In the genomic region with DNA sequence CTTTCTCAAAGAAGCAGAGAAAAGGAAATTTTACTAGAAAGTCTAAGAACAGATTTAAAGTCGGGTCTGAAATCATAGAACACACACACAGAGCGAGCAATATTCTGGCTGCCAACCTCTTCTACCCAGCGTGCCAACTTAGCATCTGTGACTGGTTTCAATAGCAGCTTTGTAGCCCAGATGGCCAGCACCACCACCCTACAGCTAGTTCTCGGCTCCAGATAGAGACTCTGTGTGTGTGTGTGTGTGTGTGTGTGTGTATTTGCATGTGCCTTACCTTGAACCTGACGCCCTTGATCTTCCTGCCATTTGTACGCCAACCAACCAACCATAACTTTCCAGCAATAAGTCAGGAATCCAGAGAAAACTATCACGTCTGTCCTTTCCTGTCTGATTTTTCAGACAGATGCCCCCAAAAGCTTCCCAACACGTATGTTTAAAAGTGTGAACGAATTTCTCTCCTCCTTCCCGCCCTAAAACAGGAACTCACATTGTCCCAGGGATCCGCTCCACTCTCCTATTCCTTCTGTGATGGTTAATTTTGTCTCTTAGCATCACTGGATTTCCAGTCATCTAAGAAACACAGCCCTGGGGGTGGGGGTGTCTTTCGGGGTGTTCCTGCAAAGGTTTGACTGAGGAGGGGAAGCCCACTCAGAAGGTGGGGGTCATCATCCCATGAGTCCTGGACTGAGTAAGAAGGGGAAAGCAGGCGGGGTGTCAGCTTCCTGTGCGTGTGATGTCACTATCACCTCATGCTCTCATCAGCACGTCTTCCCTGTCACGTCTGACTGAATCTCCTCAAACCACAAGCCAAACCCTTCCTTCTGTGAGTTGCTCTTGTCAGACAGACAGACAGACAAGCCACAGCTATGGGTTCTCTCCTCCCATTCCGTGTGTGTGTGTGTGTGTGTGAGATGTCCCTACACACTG, we compare ENCODE assay signal across 12 mouse cellular contexts. TPM values are rescaled to one million over a fixed set of nuclear protein-coding genes. Genes with fewer than 3 reads are reported as not detected.
DNase-seq lines count a peak whose midpoint lies in the region; ATAC-seq and TF ChIP-seq lines count a peak whose summit lies in the region.
"Had no signal": no experiment of that assay in that cellular context is flagged by ENCODE, and none has a peak within 500 bp of the region (broad histone marks: within the 10 kb centered on the region; RNA-seq: fewer than 3 reads in every experiment).

No protein-coding gene starts in this region.

- no peak overlapping the region for H3K27ac ChIP-seq in midbrain, postnatal 0 days (ENCODE audit: low read depth, low read length)
- H3K27ac ChIP-seq in midbrain, embryonic 14.5 days (replicated peaks; ENCODE audit: low read depth, low read length): no peak overlapping the region
- peak overlapping the region; percentile 85 for H3K27ac ChIP-seq in forebrain, embryonic 14.5 days (ENCODE audit: low read depth, low read length)
- no peak overlapping the region for H3K27ac ChIP-seq in intestine, postnatal 0 days (ENCODE audit: low read depth, low read length)
- H3K27ac ChIP-seq: liver, embryonic 13.5 days had no signal

- no peak for TF ChIP-seq CTCF in midbrain, postnatal 0 days (IDR thresholded peaks at IDR 0.05)
- no peak for TF ChIP-seq CTCF in intestine, postnatal 0 days (IDR thresholded peaks at IDR 0.05; ENCODE audit: low read depth)

- WGBS in midbrain, postnatal 0 days: 86% methylated on average over 17 of the region's 17 CpGs
- 91% methylated on average over 17 of the region's 17 CpGs for WGBS in midbrain, embryonic 14.5 days
- WGBS in forebrain, embryonic 14.5 days: 62% methylated on average over 17 of the region's 17 CpGs
- WGBS in intestine, postnatal 0 days: 92% methylated on average over 17 of the region's 17 CpGs

- DNase-seq in midbrain, postnatal 0 days (ENCODE audit: low spot score): peak; percentile 88
- DNase-seq in midbrain, embryonic 14.5 days: no peak
- DNase-seq in forebrain, embryonic 14.5 days (ENCODE audit: low spot score): peak; percentile 91
- DNase-seq in layer of hippocampus, postnatal 25 days (ENCODE audit: extremely low spot score in 1 of 2, low spot score in 1 of 2): peak; percentile 47 to 65
- DNase-seq in right cerebral cortex, postnatal 4 days: peak; percentile 56
- no peak for DNase-seq in gastrocnemius, adult 8-10 months (ENCODE audit: low spot score in 2 of 2)
- no peak for DNase-seq in urinary bladder, adult 18-20 months (ENCODE audit: low spot score in 2 of 2)
- DNase-seq: kidney, adult 18-20 months; liver, embryonic 13.5 days had no signal

- no peak overlapping the region for H3K9ac ChIP-seq in midbrain, postnatal 0 days (replicated peaks; ENCODE audit: low read length, poor library complexity, severe bottlenecking)
- H3K9ac ChIP-seq in midbrain, embryonic 14.5 days (replicated peaks; ENCODE audit: low read length): no peak overlapping the region
- no peak overlapping the region; the same call in 1 of the 2 replicates for H3K9ac ChIP-seq in forebrain, embryonic 14.5 days (ENCODE audit: low read length)
- no peak overlapping the region for H3K9ac ChIP-seq in intestine, postnatal 0 days (ENCODE audit: low read depth, low read length)
- H3K9ac ChIP-seq: liver, embryonic 13.5 days had no signal

- H3K4me2 ChIP-seq in midbrain, postnatal 0 days (ENCODE audit: low read depth, low read length, poor library complexity, severe bottlenecking): no peak overlapping the region
- no peak overlapping the region for H3K4me2 ChIP-seq in midbrain, embryonic 14.5 days (ENCODE audit: low read length)
- peak overlapping the region; percentile 79 for H3K4me2 ChIP-seq in forebrain, embryonic 14.5 days (ENCODE audit: low read length)
- H3K4me2 ChIP-seq in intestine, postnatal 0 days (replicated peaks; ENCODE audit: low read depth): no peak overlapping the region
- H3K4me2 ChIP-seq: liver, embryonic 13.5 days had no signal

- H3K4me3 ChIP-seq in midbrain, postnatal 0 days (ENCODE audit: low read depth, low read length): no peak overlapping the region
- no peak overlapping the region for H3K4me3 ChIP-seq in midbrain, embryonic 14.5 days (replicated peaks; ENCODE audit: low read depth, low read length)
- no peak overlapping the region for H3K4me3 ChIP-seq in forebrain, embryonic 14.5 days (ENCODE audit: low read depth, low read length)
- no peak overlapping the region for H3K4me3 ChIP-seq in intestine, postnatal 0 days (ENCODE audit: low read depth, low read length)
- H3K4me3 ChIP-seq: liver, embryonic 13.5 days had no signal

- H3K9me3 ChIP-seq in midbrain, postnatal 0 days (ENCODE audit: low read length): no peaks in the 10 kb centered on the region
- H3K9me3 ChIP-seq in midbrain, embryonic 14.5 days (ENCODE audit: control insufficient read depth, low read length): no peaks in the 10 kb centered on the region
- no peaks in the 10 kb centered on the region for H3K9me3 ChIP-seq in forebrain, embryonic 14.5 days (replicated peaks; ENCODE audit: control insufficient read depth, low read length)
- H3K9me3 ChIP-seq in intestine, postnatal 0 days (ENCODE audit: control insufficient read depth): no peaks in the 10 kb centered on the region
- H3K9me3 ChIP-seq: G1E; liver, embryonic 13.5 days had no signal

- no peaks in the 10 kb centered on the region for H3K27me3 ChIP-seq in midbrain, postnatal 0 days (ENCODE audit: insufficient read depth, low read length)
- H3K27me3 ChIP-seq in midbrain, embryonic 14.5 days (ENCODE audit: control insufficient read depth, insufficient read depth, low read length): no peaks in the 10 kb centered on the region; the same call in 1 of the 2 replicates
- no peaks in the 10 kb centered on the region for H3K27me3 ChIP-seq in forebrain, embryonic 14.5 days (replicated peaks; ENCODE audit: control insufficient read depth, insufficient read depth, low read length)
- H3K27me3 ChIP-seq in intestine, postnatal 0 days (replicated peaks; ENCODE audit: control insufficient read depth, insufficient read depth, low read length): no peaks in the 10 kb centered on the region

- 0 out of 2 replicates have a peak, but pooled peaks cover 2% of the 10 kb centered on the region for H3K4me1 ChIP-seq in midbrain, postnatal 0 days (ENCODE audit: insufficient read depth, low read length)
- H3K4me1 ChIP-seq in midbrain, embryonic 14.5 days (ENCODE audit: control insufficient read depth, insufficient read depth, low read length): peaks cover 11% of the 10 kb centered on the region
- H3K4me1 ChIP-seq in forebrain, embryonic 14.5 days (ENCODE audit: control insufficient read depth, insufficient read depth, low read length): peaks cover 44% of the 10 kb centered on the region
- H3K4me1 ChIP-seq in intestine, postnatal 0 days (replicated peaks; ENCODE audit: control insufficient read depth, insufficient read depth, low read length): 0 out of 2 replicates have a peak, but pooled peaks cover 2% of the 10 kb centered on the region

- no peaks in the 10 kb centered on the region for H3K36me3 ChIP-seq in midbrain, postnatal 0 days (ENCODE audit: insufficient read depth, low read length)
- no peaks in the 10 kb centered on the region for H3K36me3 ChIP-seq in midbrain, embryonic 14.5 days (ENCODE audit: control insufficient read depth, insufficient read depth, low read length)
- H3K36me3 ChIP-seq in forebrain, embryonic 14.5 days (ENCODE audit: control insufficient read depth, insufficient read depth, low read length): no peaks in the 10 kb centered on the region
- no peaks in the 10 kb centered on the region for H3K36me3 ChIP-seq in intestine, postnatal 0 days (ENCODE audit: control insufficient read depth, insufficient read depth)
- H3K36me3 ChIP-seq: G1E; liver, embryonic 13.5 days had no signal

- no peak for ATAC-seq in midbrain, postnatal 0 days (ENCODE audit: low FRiP score)
- ATAC-seq in midbrain, embryonic 14.5 days (ENCODE audit: low FRiP score, low TSS enrichment): no peak
- peak; percentile 38; the same call in 1 of the 2 replicates for ATAC-seq in forebrain, embryonic 14.5 days
- ATAC-seq in intestine, postnatal 0 days: no peak

RNA-seq across cellular contexts. Expression of a gene that starts 3.3 kb away (rescaled TPM):
- total RNA-seq in midbrain, postnatal 0 days (2014; rRNA removed): 20.0 and 23.6 TPM in 2 replicates
- 6.7 and 7.8 TPM in 2 replicates for polyA plus RNA-seq in midbrain, postnatal 0 days (2015; fragmentation: Nextera tagmentation; extraction: Ambion mirVana)
- polyA plus RNA-seq in midbrain, embryonic 14.5 days (2014; fragmentation: Nextera tagmentation; extraction: Ambion mirVana): 13.7 and 14.7 TPM in 2 replicates
- polyA plus RNA-seq in forebrain, embryonic 14.5 days (2014; fragmentation: Nextera tagmentation; extraction: Ambion mirVana): 35.8 and 38.7 TPM in 2 replicates
- total RNA-seq in layer of hippocampus, postnatal 25 days (2021): 10 to 100 TPM; 41.4 to 46.0 TPM
- 1 to 10 TPM in 1 of 4 experiments, under 1 TPM in 3; 0.60 to 1.1 (median 0.86) TPM for total RNA-seq in gastrocnemius, adult 8-10 months (2022)
- polyA plus RNA-seq in intestine, postnatal 0 days (2015; fragmentation: Nextera tagmentation; extraction: Ambion mirVana): 4.4 TPM in 2 replicates

RNA-seq across cellular contexts. Expression of a gene that starts 6.3 kb away (rescaled TPM):
- 0.16 and 0.38 TPM in 2 replicates for total RNA-seq in midbrain, postnatal 0 days (2014; rRNA removed)
- polyA plus RNA-seq in midbrain, postnatal 0 days (2015; fragmentation: Nextera tagmentation; extraction: Ambion mirVana): 0.14 TPM in 1 of 2 replicates, not detected in the other
- polyA plus RNA-seq in midbrain, embryonic 14.5 days (2014; fragmentation: Nextera tagmentation; extraction: Ambion mirVana): 0.09 and 0.14 TPM in 2 replicates
- polyA plus RNA-seq in forebrain, embryonic 14.5 days (2014; fragmentation: Nextera tagmentation; extraction: Ambion mirVana): 0.07 and 0.23 TPM in 2 replicates
- total RNA-seq in layer of hippocampus, postnatal 25 days (2021): not detected
- not detected for total RNA-seq in gastrocnemius, adult 8-10 months (2022)
- polyA plus RNA-seq in intestine, postnatal 0 days (2015; fragmentation: Nextera tagmentation; extraction: Ambion mirVana): not detected in 2 replicates
- polyA plus RNA-seq: G1E; liver, embryonic 13.5 days; stomach, embryonic 14.5 days had no signal

RNA-seq across cellular contexts. Expression of a gene that starts 38.5 kb away (rescaled TPM):
- total RNA-seq in midbrain, postnatal 0 days (2014; rRNA removed): 14.9 and 18.6 TPM in 2 replicates
- polyA plus RNA-seq in midbrain, postnatal 0 days (2015; fragmentation: Nextera tagmentation; extraction: Ambion mirVana): 71.7 and 73.7 TPM in 2 replicates
- 107 TPM in 2 replicates for polyA plus RNA-seq in midbrain, embryonic 14.5 days (2014; fragmentation: Nextera tagmentation; extraction: Ambion mirVana)
- 116 and 140 TPM in 2 replicates for polyA plus RNA-seq in forebrain, embryonic 14.5 days (2014; fragmentation: Nextera tagmentation; extraction: Ambion mirVana)
- total RNA-seq in layer of hippocampus, postnatal 25 days (2021): 10 to 100 TPM; 32.6 to 36.2 TPM
- total RNA-seq in gastrocnemius, adult 8-10 months (2022): 10 to 100 TPM; 19.7 to 23.9 (median 21.7) TPM
- polyA plus RNA-seq in intestine, postnatal 0 days (2015; fragmentation: Nextera tagmentation; extraction: Ambion mirVana): 82.8 and 89.1 TPM in 2 replicates

RNA-seq across cellular contexts. Expression of a gene that starts 58.4 kb away (rescaled TPM):
- 0.44 TPM in 1 of 2 replicates, not detected in the other for total RNA-seq in midbrain, postnatal 0 days (2014; rRNA removed)
- not detected in 2 replicates for polyA plus RNA-seq in midbrain, postnatal 0 days (2015; fragmentation: Nextera tagmentation; extraction: Ambion mirVana)
- not detected in 2 replicates for polyA plus RNA-seq in midbrain, embryonic 14.5 days (2014; fragmentation: Nextera tagmentation; extraction: Ambion mirVana)
- not detected in 2 replicates for polyA plus RNA-seq in forebrain, embryonic 14.5 days (2014; fragmentation: Nextera tagmentation; extraction: Ambion mirVana)
- total RNA-seq in layer of hippocampus, postnatal 25 days (2021): not detected
- not detected for total RNA-seq in gastrocnemius, adult 8-10 months (2022)
- not detected in 2 replicates for polyA plus RNA-seq in intestine, postnatal 0 days (2015; fragmentation: Nextera tagmentation; extraction: Ambion mirVana)
- total RNA-seq: G1E had no signal
- polyA plus RNA-seq: G1E; liver, embryonic 13.5 days; stomach, embryonic 14.5 days had no signal

Comparison
In these comparisons a context has a peak if more than half of its experiments do, and no peak if none do; other contexts are left out.
1. DNase-seq: peak in midbrain, postnatal 0 days (single experiment), forebrain, embryonic 14.5 days (single experiment), layer of hippocampus, postnatal 25 days (2 of 2) and right cerebral cortex, postnatal 4 days (single experiment); none in midbrain, embryonic 14.5 days (single experiment), gastrocnemius, adult 8-10 months (0 of 2) and urinary bladder, adult 18-20 months (0 of 2).